Mouse (Mus musculus) mouse embryonic stem cell (cell line): ENCODE results near the gene Msantd2.

ENCODE experiments used
- in situ Hi-C, 2 experiments: fragments of 300-500 bp; cut with MboI; formaldehyde crosslinking; loops; 1 replicate in 1 of 2; 3 replicates in 1 of 2; pipeline ENCODE4 v1.14.3; 2019 to 2020; ENCODE audit warnings: low sequenced_read_pairs in 2 of 2, low pct_unique_long_range_greater_than_20kb in 1 of 2, mixed read lengths in 1 of 2; ENCODE audit not compliant: unreplicated experiment in 1 of 2

The Msantd2 gene

GRCm38 (mm10) chr9:37554838-37555748, 66.0 kb downstream of the Msantd2 start, which contains the start of gene Siae:
Gene Siae (plus strand): TSS chr9:37555698.
- in situ Hi-C loops = no loop called here

- in situ Hi-C loops = no loop called here
Measured at GRCm38 (mm10) chr9:37556366-37556765, 67.2 kb downstream of the Msantd2 start.

- in situ Hi-C loops = no loop called here
Measured at GRCm38 (mm10) chr9:37560617-37561016, 71.5 kb downstream of the Msantd2 start.

- in situ Hi-C loops = no loop called here
Measured at GRCm38 (mm10) chr9:37563805-37564204, 74.7 kb downstream of the Msantd2 start.

GRCm38 (mm10) chr9:37567019-37567418, 77.9 kb downstream of the Msantd2 start:
- in situ Hi-C loops = no loop called here

- in situ Hi-C loops = no loop called here
Measured at GRCm38 (mm10) chr9:37567454-37567853, 78.3 kb downstream of the Msantd2 start.

- in situ Hi-C loops = no loop called here
Measured at GRCm38 (mm10) chr9:37567892-37568604, 78.9 kb downstream of the Msantd2 start.

GRCm38 (mm10) chr9:37568605-37569214, 79.6 kb downstream of the Msantd2 start:
- in situ Hi-C loops = no loop called here

- in situ Hi-C loops = no loop called here
Measured at GRCm38 (mm10) chr9:37569231-37569835, 80.2 kb downstream of the Msantd2 start.

- in situ Hi-C loops = no loop called here
Measured at GRCm38 (mm10) chr9:37572204-37572876, 83.2 kb downstream of the Msantd2 start.
